Mouse (Mus musculus) heart, embryonic 14.5 days (tissue): ENCODE measurements around the gene Neurl3. TPM values are rescaled to one million over a fixed set of nuclear protein-coding genes. Genes with fewer than 3 reads are reported as not detected.

Source experiments
- ATAC-seq: fragments of 200-750 bp; cut with Nextera tagmentation; 2 replicates; pipeline ENCODE4 v1.8.0; 2017; ENCODE audit warnings: low read depth, moderate TSS enrichment; ENCODE audit not compliant: insufficient number of reproducible peaks, insufficient read depth, low FRiP score
- H3K27ac ChIP-seq, 2 experiments: fragments of 200-500 bp in 1 of 2; fragments of 300-500 bp in 1 of 2; sonication (generic) in 1 of 2; replicated peaks in 1 of 2; 2 replicates each; pipeline ENCODE4 v1.5.1; 2012 to 2014; ENCODE audit warnings: low read depth in 2 of 2, low read length in 2 of 2, control low read depth in 1 of 2, mild to moderate bottlenecking in 1 of 2, mixed read lengths in 1 of 2; ENCODE audit not compliant: control insufficient read depth in 1 of 2, insufficient read depth in 1 of 2
- H3K27me3 ChIP-seq: fragments of 300-500 bp; sonication (generic); 2 replicates; pipeline ENCODE4 v1.6.1; 2014; ENCODE audit warnings: mild to moderate bottlenecking, low read length, control low read depth; ENCODE audit not compliant: control insufficient read depth, insufficient read depth
- H3K36me3 ChIP-seq: fragments of 300-500 bp; sonication (generic); 2 replicates; pipeline ENCODE4 v1.6.1; 2014; ENCODE audit warnings: mild to moderate bottlenecking, control low read depth, low read length, mixed read lengths; ENCODE audit not compliant: control insufficient read depth, insufficient read depth
- H3K4me1 ChIP-seq, 2 experiments: fragments of 200-500 bp in 1 of 2; fragments of 300-500 bp in 1 of 2; sonication (generic) in 1 of 2; 2 replicates each; pipeline ENCODE4 v1.6.1; 2012 to 2014; ENCODE audit warnings: low read length in 2 of 2, control low read depth in 1 of 2, mixed read lengths in 1 of 2; ENCODE audit not compliant: control insufficient read depth in 2 of 2, insufficient read depth in 2 of 2
- H3K4me2 ChIP-seq: fragments of 300-500 bp; sonication (generic); 2 replicates; pipeline ENCODE4 v1.6.1; 2014; ENCODE audit warnings: mild to moderate bottlenecking, low read length
- H3K4me3 ChIP-seq, 2 experiments: fragments of 200-500 bp in 1 of 2; fragments of 300-500 bp in 1 of 2; sonication (generic) in 1 of 2; 2 replicates each; pipeline ENCODE4 v1.5.1; 2012 to 2014; ENCODE audit warnings: low read length in 2 of 2, mild to moderate bottlenecking in 2 of 2, control low read depth in 1 of 2, low read depth in 1 of 2, moderate library complexity in 1 of 2; ENCODE audit not compliant: control insufficient read depth in 1 of 2, insufficient read depth in 1 of 2
- H3K9ac ChIP-seq: fragments of 300-500 bp; sonication (generic); 2 replicates; pipeline ENCODE4 v1.6.1; 2014; ENCODE audit warnings: mild to moderate bottlenecking, low read length
- H3K9me3 ChIP-seq: fragments of 300-500 bp; sonication (generic); 2 replicates; pipeline ENCODE4 v1.6.1; 2016; ENCODE audit warnings: low read length, control low read depth; ENCODE audit not compliant: control insufficient read depth
- WGBS: fragments of 180-500 bp; shearing (Covaris S2); extraction: QIAGEN DNeasy Blood & Tissue Kit; methylation state at CpG from one replicate; pipeline ENCODE4 v1.1.7; 2014; 5-methylcytosine and 5-hydroxymethylcytosine counted together
- polyA plus RNA-seq: library from polyadenylated mRNA; unstranded; fragments of >200 nt; fragmentation: Nextera tagmentation; extraction: Ambion mirVana; gene quantifications from 2 replicates; pipeline ENCODE4 v1.2.1, GENCODE M21; 2014

Neurl3 gene
- polyA plus RNA-seq, 1 experiment from 2014 or later = 4.6 TPM

- no peak for ATAC-seq
- H3K4me2 ChIP-seq = no peak overlapping the region
- no peak overlapping the region for H3K27ac ChIP-seq
- no peaks in the 10 kb centered on the region for H3K36me3 ChIP-seq
- no peaks in the 10 kb centered on the region for H3K9me3 ChIP-seq
- 71% methylated on average over 13 of the region's 13 CpGs for WGBS
- no peaks in the 10 kb centered on the region for H3K27me3 ChIP-seq
- H3K4me1 ChIP-seq = peaks cover 23 to 27% of the 10 kb centered on the region in 2 experiments
- H3K4me3 ChIP-seq = no peak overlapping the region
- no peak overlapping the region for H3K9ac ChIP-seq
Measured at GRCm38 (mm10) chr1:36275635-36276389, 1.3 kb upstream of the Neurl3 start.

- H3K27me3 ChIP-seq = 0 out of 2 replicates have a peak, but pooled peaks cover 8% of the 10 kb centered on the region
- peak overlapping the region; percentile 53 for H3K4me2 ChIP-seq
- H3K9ac ChIP-seq = peak overlapping the region; percentile 41; the same call in 1 of the 2 replicates
- H3K27ac ChIP-seq = peak overlapping the region; percentile 69 to 71
- WGBS = 5% methylated on average over 9 of the region's 9 CpGs
- no peaks in the 10 kb centered on the region for H3K36me3 ChIP-seq
- H3K4me1 ChIP-seq = peaks cover 38 to 39% of the 10 kb centered on the region in 2 experiments
- H3K9me3 ChIP-seq = no peaks in the 10 kb centered on the region
- H3K4me3 ChIP-seq = peak overlapping the region; percentile 8 to 13
- no peak; the same call in 1 of the 2 replicates for ATAC-seq
Measured at GRCm38 (mm10) chr1:36273288-36273687, 1.2 kb downstream of the Neurl3 start.

GRCm38 (mm10) chr1:36272546-36272945 is 1.9 kb downstream of the Neurl3 start:
- 28% methylated on average over 5 of the region's 5 CpGs for WGBS
- no peaks in the 10 kb centered on the region for H3K36me3 ChIP-seq
- H3K27me3 ChIP-seq = 0 out of 2 replicates have a peak, but pooled peaks cover 8% of the 10 kb centered on the region
- H3K4me1 ChIP-seq = peaks cover 38 to 39% of the 10 kb centered on the region in 2 experiments
- peak overlapping the region; percentile 53 for H3K4me2 ChIP-seq
- H3K9ac ChIP-seq = peak overlapping the region; percentile 30; the same call in 1 of the 2 replicates
- H3K9me3 ChIP-seq = no peaks in the 10 kb centered on the region
- ATAC-seq = no peak
- H3K27ac ChIP-seq = peak overlapping the region; percentile 69 to 71; a peak in 3 of 4 replicates
- H3K4me3 ChIP-seq = peak overlapping the region in 1 of 2 experiments; percentile 13; a peak in 1 of 4 replicates

- no peak for ATAC-seq
- 0 out of 2 replicates have a peak, but pooled peaks cover 8% of the 10 kb centered on the region for H3K27me3 ChIP-seq
- peak overlapping the region; percentile 30; the same call in 1 of the 2 replicates for H3K9ac ChIP-seq
- peaks cover 38 to 39% of the 10 kb centered on the region in 2 experiments for H3K4me1 ChIP-seq
- peak overlapping the region in 1 of 2 experiments; percentile 71; a peak in 1 of 4 replicates for H3K27ac ChIP-seq
- no peaks in the 10 kb centered on the region for H3K36me3 ChIP-seq
- H3K4me2 ChIP-seq = peak overlapping the region; percentile 53; the same call in 1 of the 2 replicates
- no peak overlapping the region for H3K4me3 ChIP-seq
- 70% methylated on average over 8 of the region's 8 CpGs for WGBS
- no peaks in the 10 kb centered on the region for H3K9me3 ChIP-seq
Measured at GRCm38 (mm10) chr1:36271516-36272230, 2.8 kb downstream of the Neurl3 start.

GRCm38 (mm10) chr1:36270666-36271065 is 3.8 kb downstream of the Neurl3 start:
- no peaks in the 10 kb centered on the region for H3K36me3 ChIP-seq
- WGBS = 40% methylated on average over 3 of the region's 3 CpGs
- peak overlapping the region; percentile 8 for H3K4me2 ChIP-seq
- H3K4me1 ChIP-seq = peaks cover 38 to 39% of the 10 kb centered on the region in 2 experiments
- no peak overlapping the region for H3K4me3 ChIP-seq
- H3K9me3 ChIP-seq = no peaks in the 10 kb centered on the region
- H3K27me3 ChIP-seq = 0 out of 2 replicates have a peak, but pooled peaks cover 8% of the 10 kb centered on the region
- peak overlapping the region in 1 of 2 experiments; percentile 68; a peak in 3 of 4 replicates for H3K27ac ChIP-seq
- peak; percentile 64 for ATAC-seq
- no peak overlapping the region for H3K9ac ChIP-seq

GRCm38 (mm10) chr1:36269121-36269795 is 5.2 kb downstream of the Neurl3 start:
- no peak overlapping the region for H3K27ac ChIP-seq
- peak overlapping the region; percentile 63 for H3K4me2 ChIP-seq
- no peaks in the 10 kb centered on the region for H3K9me3 ChIP-seq
- peaks cover 38 to 39% of the 10 kb centered on the region in 2 experiments for H3K4me1 ChIP-seq
- peak overlapping the region; percentile 28 for H3K9ac ChIP-seq
- peak overlapping the region; percentile 22 to 25; a peak in 3 of 4 replicates for H3K4me3 ChIP-seq
- H3K27me3 ChIP-seq = 0 out of 2 replicates have a peak, but pooled peaks cover 8% of the 10 kb centered on the region
- WGBS = 27% methylated on average over 54 of the region's 54 CpGs
- no peaks in the 10 kb centered on the region for H3K36me3 ChIP-seq
- ATAC-seq = no peak

- Histone ChIP-seq H3K4me3 (no peak overlapping the region), H3K36me3 (no peaks in the 10 kb centered on the region), H3K4me1 (peaks cover 26 to 30% of the 10 kb centered on the region in 2 experiments), H3K9me3 (no peaks in the 10 kb centered on the region), H3K27me3 (0 out of 2 replicates have a peak, but pooled peaks cover 8% of the 10 kb centered on the region), H3K27ac (no peak overlapping the region), H3K4me2 (no peak overlapping the region), H3K9ac (no peak overlapping the region)
- WGBS = 97% methylated on average over 3 of the region's 3 CpGs
- ATAC-seq = no peak
Measured at GRCm38 (mm10) chr1:36267595-36267994, 6.9 kb downstream of the Neurl3 start.
